Mouse (Mus musculus): ENCODE results near the gene Hemgn. TPM values are rescaled to one million over a fixed set of nuclear protein-coding genes. Genes with fewer than 3 reads are reported as not detected.

The Hemgn gene
- 9.9 and 13.6 TPM in 2 replicates for polyA plus RNA-seq (2016; fragmentation: Nextera tagmentation; extraction: Ambion mirVana)

DNA sequence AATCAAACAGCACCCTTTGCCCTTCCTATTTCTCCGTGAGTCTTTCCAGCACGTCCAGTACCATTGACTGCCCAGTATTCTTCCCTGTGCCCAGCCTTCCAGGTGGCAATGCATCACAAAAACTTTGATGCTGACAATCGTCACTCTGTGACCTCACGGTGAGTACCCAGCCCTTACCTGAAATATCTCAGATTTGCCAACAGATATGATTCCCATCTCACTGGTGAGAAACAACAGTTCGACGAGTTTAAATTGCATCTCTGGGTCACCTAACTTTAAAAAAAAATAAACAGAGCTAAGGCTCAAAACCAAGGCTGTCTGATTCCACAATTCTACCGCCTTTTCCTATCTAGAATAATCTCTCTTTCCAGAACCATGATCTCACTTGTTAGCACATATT lies at the start of gene Hemgn:
Gene Hemgn (minus strand): TSS at position 101 of the 400 bp plus-strand sequence.
- Histone ChIP-seq H3K27ac (replicated peaks) (no peak within 1 kb of the TSS), H3K9me3 (no peaks in the 10 kb centered on the region), H3K36me3 (replicated peaks) (no peaks in the 10 kb centered on the region), H3K27me3 (replicated peaks; ENCODE audit: low read depth, poor library complexity, severe bottlenecking) (no peaks in the 10 kb centered on the region), H3K4me1 (peaks cover 6% of the 10 kb centered on the region; the same call in 1 of the 2 replicates), H3K4me3 (no peak within 1 kb of the TSS)
- DNase-seq (ENCODE audit: low spot score), result no peak
- 80% methylated on average over 7 of the region's 7 CpGs for WGBS

DNA sequence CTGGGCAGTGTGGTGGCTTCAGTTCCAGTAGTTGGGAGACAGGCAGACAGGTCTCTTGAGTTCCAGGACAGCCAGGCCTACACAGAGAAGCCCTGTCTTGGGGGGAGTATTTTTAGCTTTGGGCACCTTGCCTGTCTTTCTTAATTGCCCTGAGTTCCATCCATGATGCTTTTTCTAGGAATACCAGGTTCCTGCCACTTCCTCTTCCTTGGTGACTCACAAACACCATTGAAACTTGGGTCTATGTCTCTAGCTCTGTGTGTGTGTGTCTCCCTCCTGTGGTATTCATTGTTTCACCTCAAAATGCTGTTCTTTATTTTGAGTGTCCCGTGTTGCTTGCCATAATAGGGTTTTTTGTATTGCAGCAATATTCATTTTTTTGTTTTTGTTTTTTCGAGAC lies 45.1 kb upstream of the Hemgn start:
- no peaks in the 10 kb centered on the region for H3K9me3 ChIP-seq
- no peaks in the 10 kb centered on the region for H3K27me3 ChIP-seq (replicated peaks; ENCODE audit: low read depth, poor library complexity, severe bottlenecking)
- no peak overlapping the region for H3K4me3 ChIP-seq
- H3K4me1 ChIP-seq, result peaks cover 33% of the 10 kb centered on the region
- peaks cover 73% of the 10 kb centered on the region for H3K36me3 ChIP-seq (replicated peaks)
- 95% methylated on average over 2 of the region's 2 CpGs for WGBS
- DNase-seq (ENCODE audit: low spot score), result no peak
- no peak overlapping the region for H3K27ac ChIP-seq (replicated peaks)

DNA sequence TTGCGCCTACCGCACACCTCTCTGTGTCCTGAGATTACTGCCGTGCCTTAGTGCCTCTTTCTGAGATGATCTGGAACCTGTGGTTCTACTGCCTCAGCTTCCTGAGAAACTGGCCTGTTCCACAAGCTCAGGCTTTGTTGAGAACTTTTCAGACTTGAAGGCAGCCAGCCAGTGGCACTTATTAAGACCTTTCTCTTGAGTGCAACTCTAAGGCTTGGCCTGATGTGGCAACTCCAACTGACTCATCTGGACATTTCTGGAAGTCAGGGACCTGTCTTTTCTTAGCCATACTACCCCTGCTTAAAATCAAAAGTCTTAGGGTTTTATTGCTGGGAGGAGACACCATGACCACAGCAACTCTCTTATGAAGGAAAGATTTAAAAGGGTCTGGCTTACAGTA lies 43.9 kb upstream of the Hemgn start:
- Histone ChIP-seq H3K9me3 (no peaks in the 10 kb centered on the region), H3K4me3 (no peak overlapping the region), H3K4me1 (peaks cover 44% of the 10 kb centered on the region), H3K27me3 (replicated peaks; ENCODE audit: low read depth, poor library complexity, severe bottlenecking) (no peaks in the 10 kb centered on the region), H3K36me3 (replicated peaks) (peaks cover 63% of the 10 kb centered on the region), H3K27ac (replicated peaks) (no peak overlapping the region)
- no peak for DNase-seq (ENCODE audit: low spot score)
- 96% methylated on average over 3 of the region's 3 CpGs for WGBS

DNA sequence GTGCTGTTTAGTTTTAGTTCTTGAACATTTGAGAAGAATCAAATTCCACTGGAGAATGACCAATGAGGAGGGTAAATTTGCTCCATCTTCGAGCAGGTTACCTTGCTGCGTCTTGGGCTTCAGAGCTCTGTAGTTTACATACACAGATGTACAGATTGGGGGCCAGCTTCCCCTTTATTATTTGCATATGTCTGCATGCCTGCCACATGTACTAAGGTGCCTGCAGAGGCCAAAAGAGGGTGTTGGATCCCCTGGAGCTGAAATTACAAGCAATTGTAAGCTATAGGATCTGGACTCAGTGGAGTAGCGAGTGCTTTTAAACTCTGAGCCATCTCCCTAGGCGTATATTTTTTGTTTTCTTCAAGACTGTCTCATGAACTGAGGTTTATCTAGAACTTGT lies 43.5 kb upstream of the Hemgn start:
- no peak for DNase-seq (ENCODE audit: low spot score)
- Histone ChIP-seq H3K36me3 (replicated peaks) (peaks cover 59% of the 10 kb centered on the region), H3K27ac (replicated peaks) (no peak overlapping the region), H3K9me3 (no peaks in the 10 kb centered on the region), H3K4me1 (peaks cover 44% of the 10 kb centered on the region), H3K27me3 (replicated peaks; ENCODE audit: low read depth, poor library complexity, severe bottlenecking) (no peaks in the 10 kb centered on the region), H3K4me3 (no peak overlapping the region)
- 90% methylated on average over 4 of the region's 4 CpGs for WGBS

DNA sequence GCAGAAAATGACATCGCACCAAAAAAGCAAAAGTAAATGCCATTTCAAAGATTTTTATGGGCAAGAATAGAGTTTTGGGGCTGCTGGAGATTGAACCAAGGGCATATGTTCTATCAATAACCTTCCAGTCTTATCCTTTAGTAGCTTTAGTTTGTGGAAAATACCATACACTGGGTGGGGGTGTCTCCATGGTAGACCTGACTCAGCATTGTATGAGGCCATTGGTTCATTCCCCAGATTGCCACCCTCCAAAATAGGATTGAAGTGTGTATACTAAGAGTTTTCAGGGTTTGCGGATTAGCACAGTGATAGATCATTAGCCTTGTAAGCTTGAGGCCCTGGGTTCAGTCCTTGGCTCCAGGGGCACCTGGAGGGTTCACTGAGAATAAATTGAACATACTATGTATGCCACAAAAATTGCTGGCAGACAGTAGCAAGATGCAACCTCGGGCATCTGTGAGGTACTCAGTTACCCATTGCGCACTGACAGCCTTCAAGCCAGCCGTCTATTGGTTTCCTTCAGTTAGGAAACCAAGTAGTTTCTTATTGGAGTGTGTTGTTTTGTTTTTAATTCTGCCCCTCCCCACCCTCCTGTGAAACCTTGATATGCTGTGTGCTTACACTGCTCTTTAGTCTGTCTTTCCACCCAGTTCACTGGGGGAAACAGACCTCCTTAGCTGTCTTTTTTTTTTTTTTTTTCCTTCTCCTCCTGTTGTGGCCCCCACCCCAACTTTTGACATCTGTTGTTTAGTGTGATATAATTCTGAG lies 41.0 kb upstream of the Hemgn start:
- 78% methylated on average over 5 of the region's 5 CpGs for WGBS
- peaks cover 34% of the 10 kb centered on the region for H3K36me3 ChIP-seq (replicated peaks)
- H3K27ac ChIP-seq (replicated peaks), result no peak overlapping the region
- H3K4me1 ChIP-seq, result peaks cover 56% of the 10 kb centered on the region
- no peaks in the 10 kb centered on the region for H3K27me3 ChIP-seq (replicated peaks; ENCODE audit: low read depth, poor library complexity, severe bottlenecking)
- no peak for DNase-seq (ENCODE audit: low spot score)
- peak overlapping the region; percentile 91 for H3K4me3 ChIP-seq
- H3K9me3 ChIP-seq, result no peaks in the 10 kb centered on the region

DNA sequence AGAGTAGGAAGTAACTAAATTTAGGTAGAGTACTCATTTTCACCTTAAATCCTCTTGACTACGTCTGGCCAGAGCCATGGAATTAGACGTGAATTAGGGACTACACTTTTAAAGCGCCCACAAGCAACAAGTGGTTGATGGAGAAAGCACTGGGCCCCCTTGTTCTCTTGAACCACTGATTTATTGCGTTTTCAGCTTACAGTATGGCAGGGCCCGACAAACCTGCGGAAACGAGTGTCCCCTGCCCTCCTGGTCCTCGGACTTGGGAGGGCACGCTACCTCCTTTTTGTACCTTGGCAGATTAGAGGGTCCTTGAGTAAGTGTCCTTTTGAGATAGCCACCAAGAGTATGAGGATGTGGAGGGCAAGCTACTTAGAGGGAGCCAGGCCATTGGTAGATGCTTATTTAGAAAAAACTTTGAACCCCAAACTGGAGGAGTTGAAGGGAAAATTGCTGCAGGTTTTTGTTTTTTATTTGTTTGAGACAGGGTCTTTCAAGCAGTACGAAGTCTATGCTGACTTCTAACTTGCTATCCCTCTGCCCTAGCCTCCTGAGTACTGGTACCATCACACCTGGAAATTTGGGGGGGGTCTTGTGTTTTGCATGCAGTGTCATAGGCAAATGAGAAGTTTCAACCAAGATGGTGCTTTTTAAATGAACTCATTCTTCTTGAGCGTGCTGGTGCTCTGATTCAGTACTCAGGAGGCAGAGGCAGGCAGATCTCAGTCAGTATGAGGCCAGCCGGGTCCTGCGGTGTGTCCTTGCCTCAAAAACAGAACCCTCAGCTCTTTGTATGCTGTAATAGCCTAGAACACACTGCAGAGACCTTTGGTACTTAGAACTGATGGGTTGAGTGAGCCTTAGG lies 39.8 kb upstream of the Hemgn start:
- Histone ChIP-seq H3K27me3 (replicated peaks; ENCODE audit: low read depth, poor library complexity, severe bottlenecking) (no peaks in the 10 kb centered on the region), H3K36me3 (replicated peaks) (peaks cover 27% of the 10 kb centered on the region), H3K9me3 (no peaks in the 10 kb centered on the region), H3K27ac (replicated peaks) (peak overlapping the region; percentile 100), H3K4me1 (peaks cover 64% of the 10 kb centered on the region), H3K4me3 (peak overlapping the region; percentile 91)
- peak; percentile 34 for DNase-seq (ENCODE audit: low spot score)
- 40% methylated on average over 13 of the region's 13 CpGs for WGBS

DNA sequence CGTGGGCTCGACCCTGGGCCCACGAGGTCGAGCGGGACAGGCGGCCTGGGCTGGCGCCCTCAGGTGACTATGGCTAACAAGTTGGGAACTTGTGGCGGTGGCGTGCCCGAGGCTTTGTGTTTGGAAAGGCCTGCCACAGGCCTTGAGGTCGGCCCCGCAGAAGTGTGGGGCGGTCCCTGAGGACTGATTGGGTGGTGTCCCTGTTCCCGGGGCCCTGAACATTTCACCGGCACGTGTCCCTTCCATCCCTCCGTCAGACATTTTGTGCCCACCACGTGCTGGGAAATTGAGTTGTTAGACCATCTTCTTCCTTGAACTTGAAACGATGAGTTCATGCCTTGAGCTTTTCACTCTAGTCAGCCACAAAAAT lies 39.2 kb upstream of the Hemgn start:
- Histone ChIP-seq H3K9me3 (no peaks in the 10 kb centered on the region), H3K27me3 (replicated peaks; ENCODE audit: low read depth, poor library complexity, severe bottlenecking) (no peaks in the 10 kb centered on the region), H3K27ac (replicated peaks) (peak overlapping the region; percentile 100), H3K4me3 (peak overlapping the region; percentile 91), H3K36me3 (replicated peaks) (peaks cover 21% of the 10 kb centered on the region), H3K4me1 (peaks cover 64% of the 10 kb centered on the region)
- no peak for DNase-seq (ENCODE audit: low spot score)
- WGBS, result under 1% methylated on average over 19 of the region's 19 CpGs

DNA sequence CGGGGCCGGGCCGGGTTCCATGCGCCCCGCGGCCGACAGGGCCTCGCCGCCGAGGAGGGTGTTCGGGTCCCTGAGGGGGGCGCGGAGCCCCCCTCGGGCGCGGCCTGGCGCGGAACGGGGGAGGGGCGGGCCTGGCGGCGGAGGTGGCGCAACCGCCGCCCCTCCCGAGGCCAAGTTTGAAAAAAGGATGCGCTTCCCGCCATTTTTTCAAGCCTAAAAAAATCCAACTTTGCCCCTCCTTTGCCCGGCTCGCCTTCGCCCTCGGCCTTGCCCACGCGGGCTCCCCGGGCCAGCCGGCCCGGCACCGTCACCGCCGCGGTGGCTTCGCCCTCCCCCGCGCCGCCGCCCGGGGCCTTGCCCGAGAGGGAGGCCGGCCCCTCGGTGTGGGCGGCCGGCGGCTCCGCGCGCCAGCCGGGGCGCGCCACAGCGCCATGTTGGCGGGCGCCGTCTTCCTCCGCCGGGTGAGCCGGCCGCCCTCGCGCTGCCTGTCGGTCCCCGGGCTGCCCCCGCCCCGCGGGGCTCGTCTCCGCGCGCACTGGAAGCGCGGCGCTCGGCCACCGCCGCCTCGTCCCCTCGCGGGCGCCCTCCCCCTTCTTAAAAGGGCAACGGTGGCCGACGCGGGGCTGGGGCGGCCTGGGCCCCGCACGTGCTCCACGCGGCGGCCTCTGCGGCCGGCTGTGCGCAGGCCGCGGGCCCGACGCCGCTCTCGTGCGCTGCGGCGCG lies 38.6 kb upstream of the Hemgn start:
- under 1% methylated on average over 111 of the region's 111 CpGs for WGBS
- Histone ChIP-seq H3K27me3 (replicated peaks; ENCODE audit: low read depth, poor library complexity, severe bottlenecking) (no peaks in the 10 kb centered on the region), H3K27ac (replicated peaks) (peak overlapping the region; percentile 100), H3K4me1 (peaks cover 64% of the 10 kb centered on the region), H3K9me3 (no peaks in the 10 kb centered on the region), H3K36me3 (replicated peaks) (peaks cover 16% of the 10 kb centered on the region), H3K4me3 (peak overlapping the region; percentile 91)
- DNase-seq (ENCODE audit: low spot score), result peak; percentile 80

DNA sequence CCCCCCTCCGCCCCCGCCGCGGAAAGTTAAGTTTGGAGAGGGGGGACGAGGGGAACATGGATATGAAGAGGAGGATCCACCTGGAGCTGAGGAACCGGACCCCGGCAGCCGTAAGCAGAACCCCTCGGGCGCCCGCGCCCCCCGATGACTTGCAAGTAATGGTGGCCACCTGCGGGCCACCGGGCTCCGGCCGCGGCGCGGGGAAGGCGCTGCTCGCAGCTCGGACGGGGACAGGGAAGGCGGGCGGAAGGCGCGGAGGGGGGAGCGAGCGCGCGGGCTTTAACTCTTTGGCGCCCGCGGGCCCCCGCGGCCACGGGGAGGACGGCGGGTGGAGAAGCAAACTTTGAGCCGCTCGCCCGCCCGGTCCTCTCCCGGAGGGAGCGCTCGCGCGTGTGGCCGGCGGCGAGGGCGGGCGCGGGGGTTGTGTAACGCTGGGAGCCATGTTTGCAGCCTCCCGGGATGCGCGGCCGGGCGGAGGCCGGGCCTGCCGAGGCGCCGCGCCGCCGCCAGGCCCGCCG lies 38.0 kb upstream of the Hemgn start:
- no peaks in the 10 kb centered on the region for H3K27me3 ChIP-seq (replicated peaks; ENCODE audit: low read depth, poor library complexity, severe bottlenecking)
- DNase-seq (ENCODE audit: low spot score), result peak; percentile 80
- WGBS, result under 1% methylated on average over 66 of the region's 70 CpGs
- H3K9me3 ChIP-seq, result no peaks in the 10 kb centered on the region
- peaks cover 10% of the 10 kb centered on the region for H3K36me3 ChIP-seq (replicated peaks)
- peaks cover 58% of the 10 kb centered on the region for H3K4me1 ChIP-seq
- H3K4me3 ChIP-seq, result peak overlapping the region; percentile 91
- peak overlapping the region; percentile 100 for H3K27ac ChIP-seq (replicated peaks)

DNA sequence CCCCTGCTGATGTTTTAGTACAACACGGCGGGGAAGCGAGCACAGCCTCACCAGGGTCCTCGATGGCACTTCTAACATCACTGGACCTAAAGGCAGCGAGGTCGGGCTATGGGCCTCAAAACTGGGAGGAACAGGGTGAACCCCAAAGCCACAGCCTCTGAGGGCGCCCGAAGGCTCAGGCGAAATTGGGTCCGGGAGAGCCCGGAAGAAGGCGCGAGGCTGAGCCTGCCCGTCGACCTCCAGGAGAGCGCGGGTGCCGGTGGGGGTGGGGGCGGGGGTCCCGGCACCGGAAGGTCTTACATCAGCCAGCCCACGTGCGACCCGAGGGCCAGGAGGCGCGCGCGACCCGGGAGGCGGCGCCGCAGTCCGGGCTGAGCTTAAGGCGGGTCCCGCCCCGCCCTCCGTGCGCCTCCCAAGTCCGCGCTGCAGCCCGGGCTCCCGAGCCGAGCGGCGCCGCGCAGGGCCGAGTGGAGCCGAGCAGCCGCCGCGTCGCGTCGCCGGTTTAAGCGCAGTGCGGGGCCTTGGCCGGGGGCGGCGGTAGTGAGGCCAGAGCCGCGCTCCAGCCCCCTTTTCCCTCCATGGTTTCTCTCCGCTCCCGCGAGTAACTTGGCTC lies 37.3 kb upstream of the Hemgn start, which contains the start of gene Anp32b:
Gene Anp32b (plus strand): TSS at position 384 of the 613 bp plus-strand sequence.
- Histone ChIP-seq H3K27ac (replicated peaks) (peak within 1 kb of the TSS; percentile 100), H3K36me3 (replicated peaks) (peaks cover 5% of the 10 kb centered on the region; the same call in 1 of the 2 replicates), H3K4me3 (peak within 1 kb of the TSS; percentile 91), H3K4me1 (peaks cover 53% of the 10 kb centered on the region), H3K27me3 (replicated peaks; ENCODE audit: low read depth, poor library complexity, severe bottlenecking) (no peaks in the 10 kb centered on the region), H3K9me3 (no peaks in the 10 kb centered on the region)
- under 1% methylated on average over 66 of the region's 66 CpGs for WGBS
- peak; percentile 95 for DNase-seq (ENCODE audit: low spot score)

DNA sequence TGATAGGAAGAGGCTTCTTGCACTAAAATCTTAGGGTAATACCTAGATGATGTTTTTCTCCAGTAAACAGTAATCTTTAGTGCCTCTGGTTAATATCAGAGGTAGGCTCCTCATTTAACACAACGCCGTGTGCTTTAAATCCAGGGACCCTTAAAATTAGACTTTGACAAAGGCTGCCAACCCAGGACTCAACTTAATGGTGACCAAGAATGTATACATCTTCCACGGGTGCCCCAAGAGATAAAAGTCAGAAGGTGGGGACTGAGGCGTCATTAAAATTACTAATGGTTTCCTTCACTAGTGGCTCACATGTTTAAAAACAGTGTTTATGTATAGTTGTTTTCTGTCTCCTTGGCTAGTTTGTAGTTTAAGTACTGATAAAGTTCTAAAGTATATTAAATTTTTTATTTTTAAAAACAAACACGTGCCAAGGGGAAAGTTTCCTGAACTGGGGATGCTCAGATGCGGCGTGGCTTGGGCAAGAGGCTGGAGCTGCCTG lies 36.8 kb upstream of the Hemgn start:
- 30% methylated on average over 7 of the region's 7 CpGs for WGBS
- Histone ChIP-seq H3K9me3 (no peaks in the 10 kb centered on the region), H3K27ac (replicated peaks) (peak overlapping the region; percentile 100), H3K36me3 (replicated peaks) (peaks cover 5% of the 10 kb centered on the region; the same call in 1 of the 2 replicates), H3K4me1 (peaks cover 53% of the 10 kb centered on the region), H3K4me3 (peak overlapping the region; percentile 91), H3K27me3 (replicated peaks; ENCODE audit: low read depth, poor library complexity, severe bottlenecking) (no peaks in the 10 kb centered on the region)
- DNase-seq (ENCODE audit: low spot score), result no peak
